Mouse (Mus musculus): Measurements from ENCODE around the gene Clasrp.

The Clasrp gene

GRCm38 (mm10) chr7:19603849-19604605, at the start of gene Clasrp:
Gene Clasrp, minus strand, starts transcription at chr7:19604486.
- DNase-seq (ENCODE audit: low spot score): peak; percentile 98

GRCm38 (mm10) chr7:19652614-19653013, 48.3 kb upstream of the Clasrp start:
- DNase-seq (ENCODE audit: low spot score): no peak

- DNase-seq (ENCODE audit: low spot score): no peak
Observed at GRCm38 (mm10) chr7:19651063-19651786, 46.9 kb upstream of the Clasrp start.

GRCm38 (mm10) chr7:19641223-19641622, 36.9 kb upstream of the Clasrp start:
- no peak for DNase-seq (ENCODE audit: low spot score)

- no peak for DNase-seq (ENCODE audit: low spot score)
Observed at GRCm38 (mm10) chr7:19635074-19635827, 31.0 kb upstream of the Clasrp start.

GRCm38 (mm10) chr7:19634591-19634990, 30.3 kb upstream of the Clasrp start:
- DNase-seq (ENCODE audit: low spot score): no peak

- no peak for DNase-seq (ENCODE audit: low spot score)
Observed at GRCm38 (mm10) chr7:19633855-19634254, 29.6 kb upstream of the Clasrp start.

- DNase-seq (ENCODE audit: low spot score): no peak
Observed at GRCm38 (mm10) chr7:19633197-19633596, 28.9 kb upstream of the Clasrp start.

GRCm38 (mm10) chr7:19632720-19633119, 28.4 kb upstream of the Clasrp start:
- no peak for DNase-seq (ENCODE audit: low spot score)

GRCm38 (mm10) chr7:19632275-19632674, 28.0 kb upstream of the Clasrp start:
- DNase-seq (ENCODE audit: low spot score): no peak

GRCm38 (mm10) chr7:19629361-19629734, 25.1 kb upstream of the Clasrp start, which contains the start of gene Relb:
Gene Relb, minus strand, starts transcription at chr7:19629438.
- DNase-seq (ENCODE audit: low spot score): peak; percentile 96

GRCm38 (mm10) chr7:19628536-19629360, 24.5 kb upstream of the Clasrp start:
- DNase-seq (ENCODE audit: low spot score): peak; percentile 92

GRCm38 (mm10) chr7:19628192-19628535, 23.9 kb upstream of the Clasrp start:
- no peak for DNase-seq (ENCODE audit: low spot score)

GRCm38 (mm10) chr7:19627721-19628120, 23.4 kb upstream of the Clasrp start:
- no peak for DNase-seq (ENCODE audit: low spot score)

- no peak for DNase-seq (ENCODE audit: low spot score)
Observed at GRCm38 (mm10) chr7:19623433-19623832, 19.1 kb upstream of the Clasrp start.

GRCm38 (mm10) chr7:19622241-19622640, 18.0 kb upstream of the Clasrp start:
- DNase-seq (ENCODE audit: low spot score): no peak

GRCm38 (mm10) chr7:19620811-19621210, 16.5 kb upstream of the Clasrp start:
- DNase-seq (ENCODE audit: low spot score): no peak

- peak; percentile 95 for DNase-seq (ENCODE audit: low spot score)
Observed at GRCm38 (mm10) chr7:19619004-19619801, 14.9 kb upstream of the Clasrp start.

- DNase-seq (ENCODE audit: low spot score): no peak
Observed at GRCm38 (mm10) chr7:19615036-19615577, 10.8 kb upstream of the Clasrp start.

- no peak for DNase-seq (ENCODE audit: low spot score)
Observed at GRCm38 (mm10) chr7:19610969-19611368, 6.7 kb upstream of the Clasrp start.
